Mouse (Mus musculus) testis, postnatal 14 days (tissue): Measurements from ENCODE around the gene Cdhr3.
A peak's percentile ranks its signal among the peaks of the same experiment; 100 is the strongest.
"Not testable (repeated sequence)": the region's sequence is repeated elsewhere in the genome, so short reads cannot be mapped to it uniquely, and the experiment has no call there.

Experiments used
- DNase-seq: peaks from one replicate; pipeline ENCODE4 v3.0.0; 2021; ENCODE audit warnings: low spot score

Cdhr3 gene

GRCm38 (mm10) chr12:33076309-33076708 lies 16.4 kb downstream of the Cdhr3 start:
- DNase-seq, result no peak

- DNase-seq, result no peak
Observed at GRCm38 (mm10) chr12:33071901-33072672, 20.6 kb downstream of the Cdhr3 start.

GRCm38 (mm10) chr12:33068977-33069376 lies 23.7 kb downstream of the Cdhr3 start:
- DNase-seq, result no peak

- no peak for DNase-seq
Observed at GRCm38 (mm10) chr12:33066355-33066754, 26.3 kb downstream of the Cdhr3 start.

GRCm38 (mm10) chr12:33065162-33065561 lies 27.5 kb downstream of the Cdhr3 start:
- DNase-seq, result no peak

- DNase-seq, result no peak
Observed at GRCm38 (mm10) chr12:33064266-33064665, 28.4 kb downstream of the Cdhr3 start.

GRCm38 (mm10) chr12:33063250-33063649 lies 29.4 kb downstream of the Cdhr3 start:
- no peak for DNase-seq

GRCm38 (mm10) chr12:33062379-33062778 lies 30.3 kb downstream of the Cdhr3 start:
- not testable (repeated sequence) for DNase-seq

GRCm38 (mm10) chr12:33061651-33062050 lies 31.0 kb downstream of the Cdhr3 start:
- DNase-seq, result no peak

GRCm38 (mm10) chr12:33057231-33058048 lies 35.2 kb downstream of the Cdhr3 start:
- DNase-seq, result peak; percentile 59

- DNase-seq, result no peak
Observed at GRCm38 (mm10) chr12:33056574-33056973, 36.1 kb downstream of the Cdhr3 start.

- no peak for DNase-seq
Observed at GRCm38 (mm10) chr12:33056074-33056473, 36.6 kb downstream of the Cdhr3 start.

- DNase-seq, result no peak
Observed at GRCm38 (mm10) chr12:33053746-33054145, 38.9 kb downstream of the Cdhr3 start.

GRCm38 (mm10) chr12:33053311-33053710 lies 39.4 kb downstream of the Cdhr3 start:
- no peak for DNase-seq

GRCm38 (mm10) chr12:33048391-33048790 lies 44.3 kb downstream of the Cdhr3 start:
- no peak for DNase-seq

GRCm38 (mm10) chr12:33046434-33046833 lies 46.2 kb downstream of the Cdhr3 start:
- DNase-seq, result no peak

- no peak for DNase-seq
Observed at GRCm38 (mm10) chr12:33045533-33046361, 46.9 kb downstream of the Cdhr3 start.

- no peak for DNase-seq
Observed at GRCm38 (mm10) chr12:33041476-33041875, 51.2 kb downstream of the Cdhr3 start.

- DNase-seq, result no peak
Observed at GRCm38 (mm10) chr12:33040811-33041210, 51.9 kb downstream of the Cdhr3 start.

- DNase-seq, result no peak
Observed at GRCm38 (mm10) chr12:33038676-33039075, 54.0 kb downstream of the Cdhr3 start.

- DNase-seq, result no peak
Observed at GRCm38 (mm10) chr12:33035719-33036521, 56.8 kb downstream of the Cdhr3 start.
